Mouse (Mus musculus): ENCODE results near the gene Ptprg.

Gene Ptprg

DNA sequence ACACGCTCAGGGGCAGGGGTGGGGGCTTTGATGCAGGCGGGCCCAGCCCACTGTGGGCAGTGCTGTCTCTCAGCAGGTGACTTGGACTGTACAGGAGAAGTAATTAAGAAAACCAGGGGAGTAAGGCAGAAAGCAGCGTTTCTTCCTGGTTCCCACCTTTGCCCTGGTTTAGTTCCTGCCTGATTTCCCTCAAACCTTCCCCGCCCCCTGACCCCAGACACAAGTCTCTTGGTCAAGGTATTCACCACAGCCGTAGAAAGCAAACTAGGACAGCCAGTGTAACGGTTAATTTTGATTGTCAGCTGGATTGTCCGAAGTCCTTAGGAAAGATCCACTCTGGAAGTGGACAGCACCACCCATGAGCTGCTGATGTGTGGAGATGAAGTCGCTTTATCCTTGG, 614.3 kb downstream of the Ptprg start:
- no peak for DNase-seq

- peak; percentile 20 for DNase-seq
Observed at GRCm38 (mm10) chr14:12177436-12177835, 624.1 kb downstream of the Ptprg start.

- DNase-seq = no peak
Observed at GRCm38 (mm10) chr14:12178645-12179044, 625.3 kb downstream of the Ptprg start.

- DNase-seq = no peak
Observed at GRCm38 (mm10) chr14:12180116-12180515, 626.8 kb downstream of the Ptprg start.

DNA sequence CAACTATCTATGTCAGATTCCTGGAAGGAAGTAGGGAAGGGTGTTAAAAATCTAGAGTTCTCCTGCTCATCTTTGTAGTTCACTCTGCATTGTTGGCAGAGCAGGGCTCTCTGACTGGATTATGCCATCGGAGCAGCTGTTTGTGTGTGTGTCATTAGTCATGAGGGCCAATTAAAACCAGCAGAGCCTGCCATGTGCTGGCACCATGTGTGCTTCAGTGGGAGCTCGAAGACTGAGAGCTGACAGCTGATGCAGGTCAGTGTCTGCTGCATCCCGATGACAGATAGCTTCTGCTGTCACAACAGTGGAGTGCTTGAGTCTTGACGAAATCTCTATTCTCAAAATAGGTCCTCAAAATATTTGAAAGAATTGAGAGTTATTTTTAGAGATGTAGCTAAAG, 631.7 kb downstream of the Ptprg start:
- no peak for DNase-seq

DNA sequence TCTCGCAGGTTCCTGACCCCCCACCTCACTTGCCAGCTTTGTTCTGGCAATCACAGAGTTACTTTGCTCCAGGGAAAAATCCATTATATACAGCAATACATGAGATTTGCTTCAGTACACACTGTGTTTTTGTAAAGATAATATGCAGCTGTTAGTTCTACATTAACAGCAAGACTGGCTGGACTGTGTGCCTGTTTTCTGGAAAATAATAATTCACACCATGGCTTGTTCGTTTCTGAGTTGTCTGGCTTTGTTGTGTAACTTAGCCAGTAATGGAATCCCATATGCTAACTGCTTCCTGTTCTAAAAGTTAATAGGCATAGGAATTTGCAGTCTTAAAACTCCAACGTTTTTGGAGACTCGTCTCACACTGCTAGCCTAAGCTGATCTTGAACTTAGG, 635.0 kb downstream of the Ptprg start:
- no peak for DNase-seq

GRCm38 (mm10) chr14:12189266-12189665, 635.9 kb downstream of the Ptprg start:
- DNase-seq = no peak

DNA sequence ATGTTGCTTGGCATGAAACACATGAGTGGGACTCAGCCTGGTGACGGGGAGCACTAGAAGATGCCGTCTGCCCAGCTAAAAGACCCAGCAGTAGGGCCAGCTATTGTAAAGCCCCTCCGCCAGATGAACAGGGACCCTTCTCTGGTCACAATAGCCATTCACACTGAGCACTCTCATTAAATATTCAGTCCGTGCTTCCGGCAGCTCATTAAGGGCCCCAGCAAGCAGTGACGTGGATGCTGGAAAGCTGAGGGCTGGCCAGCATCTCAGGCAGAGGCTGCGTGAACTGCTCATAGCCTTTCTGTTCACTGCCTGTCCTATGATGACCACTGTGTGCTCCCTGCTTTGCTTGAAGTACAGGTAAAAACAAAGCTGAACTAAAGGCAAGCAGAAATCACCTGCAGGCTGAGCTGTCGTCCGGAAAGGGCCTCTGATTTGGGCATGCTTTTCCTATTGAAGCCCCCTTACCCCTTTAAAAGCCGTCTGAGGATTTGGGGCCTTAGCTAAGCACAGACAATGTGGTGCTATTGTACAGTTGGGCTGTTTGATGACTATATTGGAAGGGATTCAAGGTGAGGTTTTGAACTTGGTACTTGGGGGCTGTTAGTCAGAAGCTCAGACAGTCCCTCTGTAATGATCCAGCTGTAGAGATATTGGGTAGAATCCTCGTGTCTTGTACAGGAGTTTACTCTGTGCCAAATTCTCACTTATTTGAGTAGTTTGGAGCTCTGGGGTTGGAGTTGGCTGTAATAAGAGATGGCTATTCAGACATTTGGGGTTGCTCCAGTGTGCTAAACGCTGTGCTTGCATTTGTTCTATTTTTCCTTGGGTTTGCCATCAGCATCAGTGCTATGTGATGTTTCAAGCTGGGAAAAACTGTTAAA, 636.6 kb downstream of the Ptprg start:
- no peak for DNase-seq

DNA sequence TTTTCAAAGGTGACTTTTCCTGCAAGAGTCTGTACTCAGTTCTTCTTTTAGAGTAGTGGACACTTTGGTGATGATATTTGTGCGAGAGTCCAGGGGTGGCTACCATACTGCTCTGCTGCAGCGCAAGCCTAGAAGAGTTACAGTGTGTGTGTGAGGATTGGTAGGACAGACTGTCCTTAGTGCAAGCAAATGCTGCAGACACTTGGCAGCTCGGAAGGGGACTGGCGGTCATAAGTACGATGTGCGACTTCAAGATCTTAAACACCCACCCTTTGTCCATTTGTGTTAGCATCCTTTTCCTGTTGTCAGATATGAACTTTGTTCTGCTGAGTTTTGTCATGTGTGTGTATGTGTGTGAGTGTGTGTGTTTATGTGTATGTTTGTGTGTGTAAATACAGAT, 637.7 kb downstream of the Ptprg start:
- no peak for DNase-seq

DNA sequence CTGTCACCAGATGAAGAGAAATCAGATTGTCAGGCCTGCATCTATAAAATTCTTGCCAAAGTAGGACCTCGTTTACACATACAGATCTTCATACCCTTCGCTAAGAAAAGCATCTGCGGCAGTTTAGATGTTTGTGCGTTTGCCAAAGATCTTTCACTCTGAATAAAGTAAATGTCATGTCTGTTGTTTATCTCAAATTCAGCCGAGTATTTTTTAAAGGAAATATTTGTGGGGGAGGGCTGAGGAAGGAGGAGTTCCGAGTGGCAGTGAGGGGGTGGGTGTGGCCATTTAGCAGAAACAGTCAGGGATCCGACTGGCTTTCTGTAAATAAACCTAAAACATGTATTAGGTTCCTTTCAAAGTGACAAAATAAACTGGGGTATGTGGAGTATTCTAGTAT, 645.4 kb downstream of the Ptprg start:
- no peak for DNase-seq

DNA sequence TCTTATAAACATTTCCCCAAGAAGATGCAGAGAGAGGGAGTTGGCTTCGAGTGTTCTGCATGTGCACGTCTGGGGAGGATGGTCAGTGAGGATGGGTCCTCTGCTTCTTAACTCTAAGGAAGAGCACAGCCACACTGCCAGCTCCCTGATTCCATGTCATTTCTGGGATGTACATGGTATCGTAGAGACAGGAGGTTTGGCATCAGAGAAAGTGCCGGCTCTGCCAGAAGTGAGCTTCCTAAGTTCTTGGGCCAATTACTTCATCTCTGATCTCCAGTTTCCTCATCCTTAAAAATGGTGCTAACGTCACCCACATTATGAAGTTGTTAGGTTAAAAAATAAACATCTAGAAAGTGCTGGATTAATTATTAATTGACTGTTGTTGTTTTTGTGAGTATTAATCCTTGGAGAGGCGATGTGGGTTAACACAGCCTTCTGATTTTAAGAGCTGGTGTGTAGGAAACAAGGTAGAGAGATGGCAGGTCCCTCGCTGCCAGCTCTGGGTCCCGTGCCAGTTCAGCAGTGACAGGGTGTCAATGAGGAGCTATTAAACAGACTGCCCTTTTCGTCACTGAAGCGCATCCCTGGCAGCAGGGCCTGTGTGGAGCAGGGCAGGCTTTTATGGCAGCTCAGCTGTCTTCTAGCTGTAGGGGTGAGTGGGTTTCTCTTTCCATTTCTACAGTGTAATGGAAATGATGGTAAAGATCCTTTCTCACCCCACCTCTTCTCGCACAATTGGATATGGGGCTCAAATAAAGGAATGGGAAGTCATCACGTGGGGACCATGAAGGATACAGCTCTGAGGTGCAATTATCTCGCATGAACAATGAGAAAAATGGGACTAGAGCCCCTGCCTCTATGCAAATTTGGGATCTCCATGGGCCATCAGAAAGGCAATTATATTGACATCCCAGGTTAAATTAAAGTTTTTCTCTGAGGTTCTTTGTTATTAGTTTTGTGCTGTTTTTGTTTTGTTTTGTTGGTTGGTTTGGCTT, 646.9 kb downstream of the Ptprg start:
- no peak for DNase-seq

DNA sequence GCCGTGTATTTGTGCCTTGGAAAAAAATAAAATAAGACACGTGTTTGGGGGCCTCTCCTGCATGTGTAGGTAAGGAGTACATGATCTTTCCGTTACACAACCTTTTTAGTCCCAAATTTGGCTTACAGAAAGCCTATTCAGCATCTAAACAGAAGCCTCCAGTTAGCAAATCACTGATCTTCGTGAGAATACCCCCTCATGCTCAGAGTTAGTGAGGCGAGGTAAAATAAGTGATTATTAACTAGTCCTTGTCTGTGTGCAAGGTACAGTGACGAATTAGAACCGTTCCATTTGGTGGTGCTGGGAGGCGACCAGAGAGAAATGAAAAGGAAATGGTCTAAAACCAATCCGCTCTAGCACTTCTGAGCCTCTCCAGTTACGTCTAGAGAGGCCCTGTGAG, 648.9 kb downstream of the Ptprg start:
- DNase-seq = no peak

- DNase-seq = no peak
Observed at GRCm38 (mm10) chr14:12203081-12203480, 649.7 kb downstream of the Ptprg start.

DNA sequence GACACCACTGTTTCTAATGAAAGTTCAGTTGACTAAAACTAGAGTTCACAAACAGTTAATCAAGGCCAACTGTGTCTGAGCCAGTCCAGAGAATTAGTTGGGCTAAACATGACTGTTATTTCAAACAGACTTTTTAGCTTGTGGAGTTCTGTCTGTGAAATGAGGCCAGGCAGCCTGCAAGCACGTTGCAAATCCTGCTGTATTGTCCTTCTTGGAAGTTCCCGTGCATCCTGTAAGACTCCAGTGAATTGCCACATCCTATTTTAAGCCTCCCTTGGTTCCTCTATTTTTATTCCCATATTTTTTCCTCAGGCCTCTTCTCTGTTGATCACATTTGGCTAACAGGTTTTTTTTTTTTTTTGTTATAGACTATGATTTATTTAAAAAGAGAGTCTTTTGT, 652.8 kb downstream of the Ptprg start:
- no peak for DNase-seq

DNA sequence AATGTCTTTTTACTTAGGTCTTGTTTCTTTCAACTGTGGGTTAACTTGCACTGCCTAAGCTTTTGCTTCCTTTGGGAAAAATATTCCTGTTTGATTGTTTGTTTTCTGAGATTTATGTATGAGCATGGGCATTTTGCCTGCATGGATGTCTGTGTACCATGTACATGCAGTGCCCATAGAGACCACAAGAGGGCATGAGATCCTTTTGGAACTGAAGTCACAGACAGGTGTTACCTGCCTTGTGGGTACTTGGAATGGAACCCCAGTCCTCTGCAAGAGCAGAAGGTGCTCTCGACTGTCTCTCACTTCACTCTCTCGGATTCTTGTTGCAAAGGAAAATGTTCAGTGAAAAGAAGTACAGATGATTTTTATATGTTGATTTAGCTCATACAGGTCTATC, 655.2 kb downstream of the Ptprg start:
- no peak for DNase-seq

DNA sequence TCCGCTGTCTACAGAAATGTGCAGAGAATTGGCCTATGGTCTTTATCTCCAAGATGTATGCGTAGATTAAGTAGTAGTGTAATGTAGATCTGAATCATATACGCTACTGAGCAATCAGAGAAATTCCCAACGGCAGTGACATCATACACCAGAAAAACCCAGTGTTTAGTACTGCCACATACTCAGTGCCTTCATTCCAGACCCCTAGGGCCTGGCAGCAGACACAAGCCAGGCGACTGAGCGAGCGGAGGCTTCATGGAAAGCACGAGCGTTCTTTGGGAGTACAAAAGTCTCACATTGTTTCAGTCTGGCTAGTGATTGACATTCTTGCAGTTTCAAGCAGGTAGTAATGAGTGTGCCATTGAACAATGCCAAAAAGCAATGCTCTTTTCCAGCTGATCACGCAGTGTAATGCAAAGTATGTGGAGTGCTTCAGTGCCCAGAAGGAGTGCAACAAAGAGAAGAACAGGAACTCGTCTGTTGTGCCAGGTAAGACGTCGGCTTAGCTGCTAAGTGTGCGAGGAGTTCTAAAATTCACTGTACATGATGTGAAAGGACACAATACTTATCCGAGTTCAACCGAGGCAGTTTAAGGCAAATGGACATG, 665.3 kb downstream of the Ptprg start:
- DNase-seq = no peak

DNA sequence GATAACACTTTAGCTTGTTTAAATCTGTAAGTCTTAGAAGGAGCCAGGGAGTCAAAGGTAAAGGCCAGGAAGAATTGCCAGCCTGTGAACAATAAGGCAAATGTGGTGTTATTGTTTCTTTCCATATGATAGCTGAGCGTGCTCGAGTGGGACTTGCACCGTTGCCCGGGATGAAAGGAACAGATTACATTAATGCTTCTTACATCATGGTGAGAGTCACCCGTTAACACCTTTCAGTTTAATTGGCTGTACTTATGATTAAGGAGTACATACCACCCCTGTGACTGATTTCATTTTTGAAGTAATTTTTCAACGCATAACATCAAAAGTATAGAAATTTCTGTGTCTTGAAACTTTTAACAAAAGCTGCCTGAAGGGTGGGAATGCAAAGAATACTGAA, 666.5 kb downstream of the Ptprg start:
- DNase-seq = no peak

- no peak for DNase-seq
Observed at GRCm38 (mm10) chr14:12220540-12220939, 667.2 kb downstream of the Ptprg start.

DNA sequence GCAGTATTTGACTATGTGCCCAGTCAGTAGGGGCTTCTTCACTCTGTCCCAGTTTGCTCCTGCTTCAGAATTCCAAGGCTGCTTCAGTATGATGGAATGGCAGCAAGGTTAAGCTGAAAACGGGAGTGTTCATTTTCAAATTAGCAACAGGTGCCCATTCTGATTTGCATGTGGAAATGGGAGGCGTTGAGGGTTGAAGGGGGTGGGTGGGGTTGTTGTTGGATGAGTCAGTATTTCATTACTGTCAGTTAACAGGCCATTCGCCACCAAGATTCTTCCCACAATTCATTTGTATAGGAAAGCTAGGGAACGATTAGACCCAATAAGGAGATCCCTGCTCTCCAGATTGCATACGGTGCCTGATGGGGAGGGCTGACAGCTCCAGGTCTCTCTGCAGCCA, 668.2 kb downstream of the Ptprg start:
- DNase-seq = no peak

- DNase-seq = no peak
Observed at GRCm38 (mm10) chr14:12243726-12244125, 690.4 kb downstream of the Ptprg start.

DNA sequence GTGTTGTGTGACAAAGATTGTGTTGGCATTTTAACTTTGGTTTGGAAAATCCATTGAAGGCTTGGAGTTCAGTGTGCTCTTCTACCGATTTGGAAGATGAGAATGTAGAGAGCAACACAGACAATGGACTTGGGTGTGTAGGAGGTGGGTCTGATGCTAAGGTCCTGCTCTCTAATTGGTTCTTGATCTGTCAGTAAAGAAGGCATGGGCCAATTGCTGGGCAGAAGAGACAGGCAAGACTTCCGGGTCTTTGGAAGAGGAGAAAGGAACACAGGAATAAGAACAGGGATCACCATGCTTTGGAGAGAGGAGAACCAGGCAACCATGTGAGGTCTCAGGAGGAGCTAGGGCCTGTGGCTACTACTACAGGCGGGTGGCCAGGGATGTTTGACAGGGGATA, 722.7 kb downstream of the Ptprg start:
- no peak for DNase-seq

- no peak for DNase-seq
Observed at GRCm38 (mm10) chr14:12283641-12284040, 730.3 kb downstream of the Ptprg start, which contains the start of gene Gm49355. Gene Gm49355, plus strand, starts transcription at chr14:12283976.
